Mouse (Mus musculus) neural tube, embryonic 15.5 days (tissue): ENCODE measurements at regions not wholly inside any gene's neighbourhood (a gene's known extent, or its start where the extent isn't known, plus 50 kb on each side); places are given as distances from the start of the nearest gene placed in this dataset.

Experiments
- ATAC-seq: fragments of 200-750 bp; cut with Nextera tagmentation; 2 replicates; pipeline ENCODE4 v1.8.0; 2017; ENCODE audit warnings: mild to moderate bottlenecking, moderate TSS enrichment, moderate library complexity; ENCODE audit not compliant: low FRiP score
- H3K27ac ChIP-seq: fragments of 300-500 bp; sonication (generic); replicated peaks from 2 replicates; pipeline ENCODE4 v1.5.1; 2015; ENCODE audit warnings: mild to moderate bottlenecking, inconsistent platforms
- H3K27me3 ChIP-seq: fragments of 300-500 bp; sonication (generic); replicated peaks from 2 replicates; pipeline ENCODE4 v1.6.1; 2015; ENCODE audit warnings: inconsistent platforms
- H3K36me3 ChIP-seq: fragments of 300-500 bp; sonication (generic); 2 replicates; pipeline ENCODE4 v1.6.1; 2015; ENCODE audit warnings: inconsistent platforms
- H3K4me1 ChIP-seq: fragments of 300-500 bp; sonication (generic); 2 replicates; pipeline ENCODE4 v1.6.1; 2015; ENCODE audit warnings: inconsistent platforms
- H3K4me2 ChIP-seq: fragments of 300-500 bp; sonication (generic); 2 replicates; pipeline ENCODE4 v1.6.1; 2015; ENCODE audit warnings: inconsistent platforms, mild to moderate bottlenecking, moderate library complexity
- H3K4me3 ChIP-seq: fragments of 300-500 bp; sonication (generic); replicated peaks from 2 replicates; pipeline ENCODE4 v1.5.1; 2015; ENCODE audit warnings: mild to moderate bottlenecking, inconsistent platforms
- H3K9ac ChIP-seq: fragments of 300-500 bp; sonication (generic); replicated peaks from 2 replicates; pipeline ENCODE4 v1.6.1; 2015; ENCODE audit warnings: mild to moderate bottlenecking, inconsistent platforms
- H3K9me3 ChIP-seq: fragments of 300-500 bp; sonication (generic); replicated peaks from 2 replicates; pipeline ENCODE4 v1.6.1; 2016; ENCODE audit warnings: inconsistent platforms
- WGBS: fragments of 180-500 bp; shearing (Covaris S2); methylation state at CpG from one replicate; pipeline ENCODE4 v1.1.7; 2015; ENCODE audit warnings: mixed read lengths; 5-methylcytosine and 5-hydroxymethylcytosine counted together

GRCm38 (mm10) chr2:11387623-11388022 lies 166.3 kb downstream of the Pfkfb3 start:
- H3K9ac ChIP-seq, result no peak overlapping the region
- 0 out of 2 replicates have a peak, but pooled peaks cover 4% of the 10 kb centered on the region for H3K4me1 ChIP-seq
- H3K27ac ChIP-seq, result no peak overlapping the region
- no peaks in the 10 kb centered on the region for H3K36me3 ChIP-seq
- 87% methylated on average over 2 of the region's 2 CpGs for whole genome bisulfite sequencing
- no peak overlapping the region for H3K4me2 ChIP-seq
- H3K4me3 ChIP-seq, result no peak overlapping the region
- no peaks in the 10 kb centered on the region for H3K9me3 ChIP-seq
- ATAC-seq, result no peak
- no peaks in the 10 kb centered on the region for H3K27me3 ChIP-seq

GRCm38 (mm10) chr2:11383815-11384214 lies 170.1 kb downstream of the Pfkfb3 start:
- no peak for ATAC-seq
- no peak overlapping the region for H3K9ac ChIP-seq
- H3K9me3 ChIP-seq, result no peaks in the 10 kb centered on the region
- H3K36me3 ChIP-seq, result no peaks in the 10 kb centered on the region
- H3K4me1 ChIP-seq, result no peaks in the 10 kb centered on the region
- WGBS, result 81% methylated on average over 2 of the region's 2 CpGs
- no peak overlapping the region for H3K27ac ChIP-seq
- H3K4me3 ChIP-seq, result no peak overlapping the region
- no peak overlapping the region for H3K4me2 ChIP-seq
- no peaks in the 10 kb centered on the region for H3K27me3 ChIP-seq

- Histone ChIP-seq H3K36me3 (no peaks in the 10 kb centered on the region), H3K27ac (no peak overlapping the region), H3K4me3 (no peak overlapping the region), H3K4me1 (no peaks in the 10 kb centered on the region), H3K4me2 (no peak overlapping the region), H3K9ac (no peak overlapping the region), H3K9me3 (no peaks in the 10 kb centered on the region), H3K27me3 (no peaks in the 10 kb centered on the region)
- 81% methylated on average over 2 of the region's 2 CpGs for WGBS
- ATAC-seq, result no peak
Measured at GRCm38 (mm10) chr2:11377213-11377612, 176.7 kb downstream of the Pfkfb3 start.

- H3K4me2 ChIP-seq, result no peak overlapping the region
- WGBS, result 82% methylated on average over 10 of the region's 10 CpGs
- no peaks in the 10 kb centered on the region for H3K36me3 ChIP-seq
- no peak for ATAC-seq
- no peaks in the 10 kb centered on the region for H3K27me3 ChIP-seq
- no peaks in the 10 kb centered on the region for H3K4me1 ChIP-seq
- no peak overlapping the region for H3K9ac ChIP-seq
- H3K4me3 ChIP-seq, result no peak overlapping the region
- no peak overlapping the region for H3K27ac ChIP-seq
- no peaks in the 10 kb centered on the region for H3K9me3 ChIP-seq
Measured at GRCm38 (mm10) chr2:11375726-11376454, 178.0 kb downstream of the Pfkfb3 start.

DNA sequence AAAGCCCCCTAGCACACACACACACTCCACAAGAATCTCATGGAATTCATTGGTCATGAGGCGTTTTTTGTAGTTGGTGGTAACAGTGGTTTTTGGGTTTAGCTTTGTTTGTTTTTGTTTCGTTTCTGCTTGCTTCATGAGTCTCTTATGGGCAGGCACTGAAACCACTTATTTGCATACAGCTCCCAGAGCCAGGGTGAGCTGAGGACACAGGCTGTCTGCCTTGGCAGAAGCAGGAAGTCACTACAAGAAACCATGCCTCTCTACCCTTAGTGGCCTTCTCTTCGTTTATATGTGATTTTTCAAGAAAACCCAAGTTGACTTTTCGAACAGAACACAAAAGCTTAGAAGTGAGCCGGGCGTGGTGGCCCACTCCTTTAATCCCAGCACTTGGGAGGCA lies 178.8 kb downstream of the Pfkfb3 start:
- H3K27ac ChIP-seq, result no peak overlapping the region
- no peak overlapping the region for H3K4me3 ChIP-seq
- ATAC-seq, result no peak
- H3K4me1 ChIP-seq, result no peaks in the 10 kb centered on the region
- H3K36me3 ChIP-seq, result no peaks in the 10 kb centered on the region
- H3K27me3 ChIP-seq, result no peaks in the 10 kb centered on the region
- WGBS, result 74% methylated on average over 6 of the region's 6 CpGs
- no peak overlapping the region for H3K4me2 ChIP-seq
- no peaks in the 10 kb centered on the region for H3K9me3 ChIP-seq
- no peak overlapping the region for H3K9ac ChIP-seq

GRCm38 (mm10) chr2:11370273-11370672 lies 183.6 kb downstream of the Pfkfb3 start:
- Histone ChIP-seq H3K4me1 (no peaks in the 10 kb centered on the region), H3K9ac (no peak overlapping the region), H3K4me3 (no peak overlapping the region), H3K27ac (no peak overlapping the region), H3K36me3 (no peaks in the 10 kb centered on the region), H3K27me3 (no peaks in the 10 kb centered on the region), H3K4me2 (no peak overlapping the region), H3K9me3 (no peaks in the 10 kb centered on the region)
- ATAC-seq, result no peak

- Histone ChIP-seq H3K4me3 (no peak overlapping the region), H3K4me1 (peaks cover under 1% of the 10 kb centered on the region; the same call in 1 of the 2 replicates), H3K4me2 (no peak overlapping the region), H3K36me3 (no peaks in the 10 kb centered on the region), H3K27me3 (no peaks in the 10 kb centered on the region), H3K9ac (no peak overlapping the region), H3K9me3 (no peaks in the 10 kb centered on the region), H3K27ac (no peak overlapping the region)
- WGBS, result 83% methylated on average over 2 of the region's 2 CpGs
- no peak for ATAC-seq
Measured at GRCm38 (mm10) chr2:11367319-11367718, 186.6 kb downstream of the Pfkfb3 start.

DNA sequence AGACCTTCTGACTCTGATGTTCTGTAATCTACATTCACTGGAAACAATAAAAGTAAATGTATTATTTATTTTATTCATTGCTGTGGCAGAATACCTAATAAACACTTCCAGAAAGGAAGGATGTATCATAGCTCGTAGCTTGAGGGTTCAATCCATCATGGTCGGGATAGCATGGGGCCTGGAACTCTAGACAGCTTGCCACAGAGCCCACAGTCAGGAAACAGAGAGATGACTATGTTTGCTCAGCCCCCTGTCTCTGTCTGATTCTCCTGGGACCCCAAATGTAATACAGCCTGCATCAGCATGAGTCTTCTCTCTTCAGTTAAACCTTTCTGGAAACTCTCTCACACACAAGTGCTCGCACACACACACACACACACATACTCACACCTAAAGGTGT lies 188.1 kb downstream of the Pfkfb3 start:
- no peak for ATAC-seq
- Histone ChIP-seq H3K27ac (no peak overlapping the region), H3K27me3 (no peaks in the 10 kb centered on the region), H3K4me2 (no peak overlapping the region), H3K36me3 (no peaks in the 10 kb centered on the region), H3K4me1 (peaks cover 4% of the 10 kb centered on the region; the same call in 1 of the 2 replicates), H3K9ac (no peak overlapping the region), H3K4me3 (no peak overlapping the region), H3K9me3 (no peaks in the 10 kb centered on the region)
- 85% methylated on average over 3 of the region's 3 CpGs for WGBS

DNA sequence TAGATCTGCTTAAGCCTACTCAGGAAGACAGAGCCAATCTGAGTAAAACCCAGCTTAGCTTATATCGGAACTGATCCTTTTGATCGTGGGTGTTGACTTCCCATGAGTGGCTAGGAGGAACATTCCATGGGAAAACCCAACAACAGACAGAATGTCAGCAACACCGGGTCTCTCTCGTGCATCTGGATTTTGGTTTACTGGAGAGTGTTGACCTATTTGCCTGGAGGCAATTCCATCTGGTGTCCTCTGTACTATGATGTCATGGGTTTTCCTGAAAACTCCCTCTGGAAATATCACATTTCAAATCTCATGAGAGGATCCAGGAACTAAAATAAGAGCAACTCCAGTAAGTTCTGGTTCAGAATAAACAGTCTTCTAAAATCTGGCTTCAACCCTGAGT lies 188.5 kb downstream of the Pfkfb3 start:
- no peak overlapping the region for H3K9ac ChIP-seq
- no peaks in the 10 kb centered on the region for H3K36me3 ChIP-seq
- ATAC-seq, result no peak
- H3K27me3 ChIP-seq, result no peaks in the 10 kb centered on the region
- WGBS, result 76% methylated on average over 4 of the region's 4 CpGs
- no peak overlapping the region for H3K27ac ChIP-seq
- no peaks in the 10 kb centered on the region for H3K9me3 ChIP-seq
- no peak overlapping the region for H3K4me3 ChIP-seq
- H3K4me2 ChIP-seq, result no peak overlapping the region
- H3K4me1 ChIP-seq, result peaks cover 4% of the 10 kb centered on the region; the same call in 1 of the 2 replicates

DNA sequence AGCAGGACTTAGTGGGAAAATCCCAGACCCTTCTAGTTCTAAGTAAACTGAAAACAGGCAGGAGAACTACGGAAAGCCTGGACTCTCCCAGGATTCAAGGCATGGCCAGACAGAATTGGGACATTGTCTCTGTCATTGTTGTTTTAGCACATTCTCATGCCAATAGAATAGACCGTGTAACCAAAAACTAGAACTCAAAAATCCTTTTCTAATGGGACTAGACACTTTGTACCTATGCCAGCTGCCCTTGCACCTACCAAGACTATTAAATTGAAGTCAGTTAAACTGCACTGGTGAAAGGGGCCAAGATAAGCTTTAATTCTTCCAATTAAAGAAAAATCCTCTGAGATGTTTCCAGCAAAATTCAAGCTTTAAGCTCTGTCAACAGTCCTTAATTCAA lies 189.8 kb downstream of the Pfkfb3 start:
- no peak overlapping the region for H3K4me2 ChIP-seq
- ATAC-seq, result no peak
- 79% methylated on average over 2 of the region's 2 CpGs for WGBS
- H3K9me3 ChIP-seq, result no peaks in the 10 kb centered on the region
- no peaks in the 10 kb centered on the region for H3K27me3 ChIP-seq
- no peak overlapping the region for H3K9ac ChIP-seq
- no peaks in the 10 kb centered on the region for H3K36me3 ChIP-seq
- H3K27ac ChIP-seq, result no peak overlapping the region
- no peak overlapping the region for H3K4me3 ChIP-seq
- H3K4me1 ChIP-seq, result peaks cover 4% of the 10 kb centered on the region; the same call in 1 of the 2 replicates

- peaks cover 4% of the 10 kb centered on the region; the same call in 1 of the 2 replicates for H3K4me1 ChIP-seq
- 67% methylated on average over 5 of the region's 5 CpGs for WGBS
- ATAC-seq, result peak; percentile 77
- H3K4me2 ChIP-seq, result no peak overlapping the region
- H3K27me3 ChIP-seq, result no peaks in the 10 kb centered on the region
- no peak overlapping the region for H3K27ac ChIP-seq
- H3K4me3 ChIP-seq, result no peak overlapping the region
- H3K9me3 ChIP-seq, result no peaks in the 10 kb centered on the region
- H3K9ac ChIP-seq, result no peak overlapping the region
- H3K36me3 ChIP-seq, result no peaks in the 10 kb centered on the region
Measured at GRCm38 (mm10) chr2:11363061-11363464, 190.8 kb downstream of the Pfkfb3 start.

DNA sequence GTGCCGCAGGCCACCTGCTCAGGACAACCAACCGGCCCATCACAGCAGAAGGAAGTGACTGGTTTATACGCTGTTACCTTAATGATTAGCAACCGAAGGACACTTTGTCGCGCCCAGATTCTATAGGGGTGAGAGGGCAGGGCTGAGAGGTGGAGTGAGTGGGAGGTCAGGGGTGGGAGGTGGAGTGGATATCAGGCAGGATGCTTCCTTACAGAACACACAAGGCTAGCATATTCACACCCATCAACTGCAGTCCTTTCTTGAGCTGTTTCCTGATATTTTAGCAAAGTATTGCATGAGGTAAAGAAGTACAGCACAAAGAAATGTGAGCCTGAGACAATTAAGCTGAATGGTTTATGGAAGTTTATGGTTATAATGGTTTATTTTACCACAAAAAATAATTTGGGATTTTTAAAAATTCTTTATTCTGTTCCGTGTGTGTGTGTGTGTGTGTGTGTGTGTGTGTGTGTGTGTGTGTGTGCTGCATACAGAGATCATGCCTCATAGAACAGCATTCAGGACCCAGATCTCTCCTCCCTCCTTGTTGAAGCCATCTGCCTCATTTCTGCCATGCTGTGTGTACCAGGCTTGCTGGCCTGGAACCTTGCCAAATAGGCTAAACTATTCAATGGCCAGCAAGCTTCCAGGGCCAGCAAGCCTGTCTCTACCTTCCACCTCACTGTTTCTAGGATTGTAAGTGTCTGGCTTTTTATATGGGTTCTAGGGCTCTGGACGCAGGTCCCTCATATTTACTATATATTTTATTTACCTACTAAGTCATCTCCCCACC lies 190.5 kb downstream of the Prkcq start:
- peak; percentile 83 for ATAC-seq
- Histone ChIP-seq H3K4me1 (peaks cover 4% of the 10 kb centered on the region; the same call in 1 of the 2 replicates), H3K4me2 (no peak overlapping the region), H3K36me3 (no peaks in the 10 kb centered on the region), H3K9me3 (no peaks in the 10 kb centered on the region), H3K4me3 (no peak overlapping the region), H3K27me3 (no peaks in the 10 kb centered on the region), H3K9ac (no peak overlapping the region), H3K27ac (no peak overlapping the region)
- 79% methylated on average over 8 of the region's 8 CpGs for WGBS
